Mouse (Mus musculus) stomach, postnatal 0 days (tissue): ENCODE measurements at regions not wholly inside any gene's neighbourhood (a gene's known extent, or its start where the extent isn't known, plus 50 kb on each side); places are given as distances from the start of the nearest gene placed in this dataset.

Source experiments
- CTCF ChIP-seq: IDR thresholded peaks from 2 replicates; pipeline ENCODE4 v1.5.1; 2016; ENCODE audit warnings: antibody characterized with exemption, low read depth, mild to moderate bottlenecking, moderate library complexity
- EP300 ChIP-seq: optimal IDR thresholded peaks from 2 replicates; pipeline ENCODE3; 2016; ENCODE audit warnings: antibody characterized with exemption

- TF ChIP-seq EP300 (no peak), CTCF (no peak)
Measured at GRCm38 (mm10) chr13:90545816-90546215, 359.3 kb downstream of the Atp6ap1l start.
